Mouse (Mus musculus) mature B cell (primary cell): ENCODE data around the gene Cd5.

ENCODE experiments used
- in situ Hi-C: fragments of 300-500 bp; cut with MboI; formaldehyde crosslinking; loops from 2 replicates; pipeline ENCODE4 v1.14.3; 2019

Gene Cd5

GRCm38 (mm10) chr19:10758708-10759107 lies 19.9 kb upstream of the Cd5 start:
- in situ Hi-C loops = no loop called here

- in situ Hi-C loops = no loop called here
Observed at GRCm38 (mm10) chr19:10757526-10757925, 18.7 kb upstream of the Cd5 start.

- in situ Hi-C loops = no loop called here
Observed at GRCm38 (mm10) chr19:10757125-10757524, 18.3 kb upstream of the Cd5 start.

GRCm38 (mm10) chr19:10752646-10753045 lies 13.8 kb upstream of the Cd5 start:
- in situ Hi-C loops = no loop called here

GRCm38 (mm10) chr19:10752106-10752505 lies 13.3 kb upstream of the Cd5 start:
- in situ Hi-C loops = no loop called here

- in situ Hi-C loops = no loop called here
Observed at GRCm38 (mm10) chr19:10751607-10752006, 12.8 kb upstream of the Cd5 start.

- in situ Hi-C loops = no loop called here
Observed at GRCm38 (mm10) chr19:10750161-10750560, 11.4 kb upstream of the Cd5 start.

GRCm38 (mm10) chr19:10749295-10749694 lies 10.5 kb upstream of the Cd5 start:
- in situ Hi-C loops = no loop called here

- in situ Hi-C loops = no loop called here
Observed at GRCm38 (mm10) chr19:10748401-10749102, 9.8 kb upstream of the Cd5 start.

- in situ Hi-C loops = no loop called here
Observed at GRCm38 (mm10) chr19:10747718-10748117, 8.9 kb upstream of the Cd5 start.

GRCm38 (mm10) chr19:10747182-10747581 lies 8.4 kb upstream of the Cd5 start:
- in situ Hi-C loops = no loop called here

GRCm38 (mm10) chr19:10742565-10742964 lies 3.8 kb upstream of the Cd5 start:
- in situ Hi-C loops = no loop called here

GRCm38 (mm10) chr19:10742145-10742544 lies 3.3 kb upstream of the Cd5 start:
- in situ Hi-C loops = no loop called here

- in situ Hi-C loops = no loop called here
Observed at GRCm38 (mm10) chr19:10740641-10741440, 2.0 kb upstream of the Cd5 start.

- in situ Hi-C loops = no loop called here
Observed at GRCm38 (mm10) chr19:10739916-10740315, 1.1 kb upstream of the Cd5 start.

GRCm38 (mm10) chr19:10738038-10738437 lies 764 bp downstream of the Cd5 start:
- in situ Hi-C loops = no loop called here

- in situ Hi-C loops = no loop called here
Observed at GRCm38 (mm10) chr19:10735861-10736260, 2.9 kb downstream of the Cd5 start.

- in situ Hi-C loops = no loop called here
Observed at GRCm38 (mm10) chr19:10735061-10735460, 3.7 kb downstream of the Cd5 start.

GRCm38 (mm10) chr19:10734554-10734953 lies 4.2 kb downstream of the Cd5 start:
- in situ Hi-C loops = no loop called here

- in situ Hi-C loops = no loop called here
Observed at GRCm38 (mm10) chr19:10733501-10734127, 5.2 kb downstream of the Cd5 start.

- in situ Hi-C loops = no loop called here
Observed at GRCm38 (mm10) chr19:10732741-10733140, 6.1 kb downstream of the Cd5 start.

- in situ Hi-C loops = no loop called here
Observed at GRCm38 (mm10) chr19:10731975-10732374, 6.8 kb downstream of the Cd5 start.

- in situ Hi-C loops = no loop called here
Observed at GRCm38 (mm10) chr19:10730469-10730868, 8.3 kb downstream of the Cd5 start.
